Mouse (Mus musculus) embryonic facial prominence, embryonic 11.5 days (tissue): Measurements from ENCODE around the gene Dnah17. TPM values are rescaled to one million over a fixed set of nuclear protein-coding genes. Genes with fewer than 3 reads are reported as not detected.

Experiments used
- ATAC-seq: fragments of 200-750 bp; cut with Nextera tagmentation; replicated peaks from 2 replicates; pipeline ENCODE4 v1.8.0; 2017; ENCODE audit warnings: low read depth; ENCODE audit not compliant: insufficient number of reproducible peaks, low FRiP score, low TSS enrichment
- DNase-seq: peaks from one replicate; pipeline ENCODE4 v3.0.0-alpha.2; 2015; ENCODE audit warnings: low spot score
- H3K27ac ChIP-seq: fragments of 300-500 bp; sonication (generic); replicated peaks from 2 replicates; pipeline ENCODE4 v1.5.1; 2014; ENCODE audit warnings: mild to moderate bottlenecking, low read depth, low read length, control low read depth
- H3K27me3 ChIP-seq: fragments of 300-500 bp; sonication (generic); 2 replicates; pipeline ENCODE4 v1.6.1; 2014; ENCODE audit warnings: mild to moderate bottlenecking, low read length, moderate library complexity, mixed read lengths; ENCODE audit not compliant: control insufficient read depth, insufficient read depth
- H3K36me3 ChIP-seq: fragments of 300-500 bp; sonication (generic); replicated peaks from 2 replicates; pipeline ENCODE4 v1.6.1; 2014; ENCODE audit warnings: low read depth, mild to moderate bottlenecking, low read length, moderate library complexity, mixed read lengths; ENCODE audit not compliant: control insufficient read depth, insufficient read depth
- H3K4me1 ChIP-seq: fragments of 300-500 bp; sonication (generic); 2 replicates; pipeline ENCODE4 v1.6.1; 2014; ENCODE audit warnings: low read length, mixed read lengths; ENCODE audit not compliant: control insufficient read depth, insufficient read depth
- H3K4me2 ChIP-seq: fragments of 300-500 bp; sonication (generic); 2 replicates; pipeline ENCODE4 v1.6.1; 2014; ENCODE audit warnings: low read depth, mild to moderate bottlenecking, control low read depth, low read length, moderate library complexity
- H3K4me3 ChIP-seq: fragments of 300-500 bp; sonication (generic); 2 replicates; pipeline ENCODE4 v1.5.1; 2014; ENCODE audit warnings: low read depth, low read length, control low read depth
- H3K9ac ChIP-seq: fragments of 300-500 bp; sonication (generic); replicated peaks from 2 replicates; pipeline ENCODE4 v1.6.1; 2014; ENCODE audit warnings: mild to moderate bottlenecking, control low read depth, low read length
- H3K9me3 ChIP-seq: fragments of 300-500 bp; sonication (generic); replicated peaks from 2 replicates; pipeline ENCODE4 v1.6.1; 2016; ENCODE audit warnings: mild to moderate bottlenecking, low read length, inconsistent platforms, mixed read lengths; ENCODE audit not compliant: control insufficient read depth
- WGBS: fragments of 180-500 bp; shearing (Covaris S2); extraction: QIAGEN DNeasy Blood & Tissue Kit; methylation state at CpG from one replicate; pipeline ENCODE4 v1.1.7; 2014; 5-methylcytosine and 5-hydroxymethylcytosine counted together
- polyA plus RNA-seq: library from polyadenylated mRNA; unstranded; fragments of >200 nt; fragmentation: Nextera tagmentation; extraction: Ambion mirVana; gene quantifications from 2 replicates; pipeline ENCODE4 v1.2.1, GENCODE M21; 2014

Gene Dnah17
- polyA plus RNA-seq, 1 experiment from 2014 or later: 0.10 TPM

DNA sequence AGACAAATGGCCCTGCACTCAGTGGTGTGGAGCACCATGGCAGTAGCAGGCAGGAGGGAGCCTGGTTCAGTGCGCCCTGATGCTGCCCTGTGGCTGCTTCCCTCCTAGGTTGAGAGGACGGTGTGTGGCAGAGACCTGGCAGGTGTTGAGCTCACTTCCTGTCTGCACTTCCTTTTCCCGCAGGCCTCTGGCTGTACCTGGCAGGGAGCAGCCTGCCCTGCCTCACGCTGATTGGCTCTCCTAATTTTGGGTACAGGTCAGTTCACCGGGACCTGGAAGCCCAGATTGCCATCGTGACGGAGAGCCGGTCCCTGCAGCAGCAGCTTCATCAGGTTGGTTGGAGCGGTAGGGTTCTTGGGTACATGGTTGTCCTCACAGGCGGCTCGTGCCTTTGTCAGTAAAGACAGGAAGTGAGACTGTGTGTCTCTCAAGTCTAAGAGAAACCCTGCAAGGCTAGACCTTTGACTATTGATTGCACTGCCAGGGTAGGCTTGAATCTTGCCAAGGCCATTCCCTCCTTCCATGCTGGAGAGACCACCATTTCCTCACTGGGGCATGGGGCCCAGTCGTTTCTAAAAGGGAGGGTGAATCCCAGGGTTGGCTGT is 115.9 kb downstream of the Dnah17 start:
- WGBS: 84% methylated on average over 12 of the region's 12 CpGs

DNA sequence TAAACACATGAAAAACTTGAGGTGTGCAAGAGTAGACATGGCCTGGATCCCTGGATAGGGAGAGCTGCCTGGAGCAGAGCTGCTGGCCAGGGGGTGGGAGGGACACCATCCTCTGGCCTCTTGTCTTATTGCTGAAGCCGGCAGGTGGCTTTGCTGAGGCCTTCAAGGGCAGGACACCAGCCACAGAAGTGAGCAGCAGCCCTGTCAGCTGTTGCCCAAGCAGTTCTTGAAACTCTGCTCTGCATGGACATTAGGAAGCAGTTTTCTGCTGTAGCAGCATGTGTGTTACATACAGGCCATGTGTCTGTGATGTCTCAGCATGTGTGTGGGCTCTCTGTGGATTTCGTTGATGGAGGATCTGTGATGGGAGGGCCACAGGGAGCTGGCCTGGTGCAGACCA is 117.1 kb downstream of the Dnah17 start:
- Histone ChIP-seq H3K4me2 (no peak overlapping the region), H3K4me1 (no peaks in the 10 kb centered on the region; the same call in 1 of the 2 replicates), H3K27ac (no peak overlapping the region), H3K27me3 (no peaks in the 10 kb centered on the region), H3K9me3 (no peaks in the 10 kb centered on the region), H3K9ac (no peak overlapping the region), H3K36me3 (no peaks in the 10 kb centered on the region; the same call in none of the 2 replicates), H3K4me3 (no peak overlapping the region)
- 74% methylated on average over 2 of the region's 2 CpGs for WGBS
- ATAC-seq: no peak
- no peak for DNase-seq

More for the DNA sequence above, 115.9 kb downstream of the Dnah17 start:
- Histone ChIP-seq H3K27ac (no peak overlapping the region), H3K9ac (no peak overlapping the region), H3K27me3 (no peaks in the 10 kb centered on the region), H3K4me2 (no peak overlapping the region), H3K4me3 (no peak overlapping the region), H3K9me3 (no peaks in the 10 kb centered on the region), H3K4me1 (no peaks in the 10 kb centered on the region), H3K36me3 (no peaks in the 10 kb centered on the region; the same call in none of the 2 replicates)
- no peak for DNase-seq
- ATAC-seq: no peak

DNA sequence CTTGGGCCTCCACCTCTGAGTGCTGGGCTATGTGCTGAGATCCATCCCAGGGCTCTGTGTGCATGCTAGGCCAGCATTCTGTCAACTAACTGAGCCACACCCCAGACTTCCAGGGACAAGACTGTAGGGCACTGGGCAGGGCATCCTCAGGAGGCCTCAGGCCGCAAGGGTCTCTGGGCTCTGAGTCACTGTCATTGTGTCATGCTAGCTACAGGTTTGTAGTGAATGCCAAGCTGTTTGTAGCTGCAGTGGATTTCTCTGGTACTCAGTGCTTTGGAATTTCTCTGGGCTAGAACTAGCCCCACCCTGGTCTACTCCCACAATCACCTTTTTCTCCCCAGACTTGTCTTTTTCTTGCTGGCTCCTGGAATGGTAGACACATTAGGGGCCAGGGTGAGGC is 117.8 kb downstream of the Dnah17 start:
- DNase-seq: no peak
- Histone ChIP-seq H3K36me3 (no peaks in the 10 kb centered on the region; the same call in 1 of the 2 replicates), H3K9me3 (no peaks in the 10 kb centered on the region), H3K9ac (no peak overlapping the region), H3K4me1 (peaks cover 3% of the 10 kb centered on the region; the same call in 1 of the 2 replicates), H3K27ac (no peak overlapping the region), H3K27me3 (no peaks in the 10 kb centered on the region), H3K4me3 (no peak overlapping the region), H3K4me2 (no peak overlapping the region)
- no peak for ATAC-seq
- 83% methylated on average over 1 of the region's 1 CpGs for WGBS

DNA sequence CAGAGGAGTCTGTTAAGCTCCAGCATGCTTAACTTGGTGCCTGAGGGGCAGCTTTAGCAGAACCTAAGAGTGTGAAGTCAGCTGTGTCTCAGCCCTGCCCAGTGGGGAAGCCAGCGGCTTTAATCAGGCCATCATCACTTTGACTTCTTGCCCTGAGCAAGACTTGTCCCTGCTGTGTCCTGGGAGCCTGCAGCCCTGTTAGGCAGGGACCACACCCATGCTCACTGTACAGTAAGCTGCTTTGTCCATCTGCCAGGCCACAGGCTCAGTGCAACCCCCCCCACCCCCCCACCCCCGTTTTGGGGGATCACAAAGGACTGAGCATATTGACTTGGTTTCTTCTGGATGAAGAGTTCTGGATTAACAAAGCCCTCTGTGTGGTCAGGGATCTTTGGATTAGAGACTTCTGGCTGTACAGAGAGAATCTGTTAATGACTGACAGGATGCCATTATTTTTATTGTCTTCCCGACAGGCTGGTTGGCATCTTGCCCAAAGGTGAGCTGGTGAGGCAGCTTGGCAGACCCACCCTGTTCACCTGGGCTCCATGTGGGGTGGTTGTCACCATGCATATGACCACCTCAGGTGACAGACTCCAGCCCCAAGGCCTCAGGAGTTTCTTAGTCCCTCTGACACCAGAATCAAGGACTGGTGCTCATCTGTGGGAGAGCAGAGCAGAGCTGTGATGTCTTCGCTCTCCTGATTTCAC is 120.4 kb downstream of the Dnah17 start:
- no peaks in the 10 kb centered on the region for H3K9me3 ChIP-seq
- H3K4me2 ChIP-seq: no peak overlapping the region
- peaks cover 5% of the 10 kb centered on the region for H3K36me3 ChIP-seq
- no peak overlapping the region for H3K27ac ChIP-seq
- DNase-seq (no peak), ATAC-seq (no peak)
- H3K27me3 ChIP-seq: no peaks in the 10 kb centered on the region
- H3K9ac ChIP-seq: no peak overlapping the region
- WGBS: 49% methylated on average over 4 of the region's 4 CpGs
- H3K4me1 ChIP-seq: peaks cover 4% of the 10 kb centered on the region; the same call in 1 of the 2 replicates
- no peak overlapping the region for H3K4me3 ChIP-seq

DNA sequence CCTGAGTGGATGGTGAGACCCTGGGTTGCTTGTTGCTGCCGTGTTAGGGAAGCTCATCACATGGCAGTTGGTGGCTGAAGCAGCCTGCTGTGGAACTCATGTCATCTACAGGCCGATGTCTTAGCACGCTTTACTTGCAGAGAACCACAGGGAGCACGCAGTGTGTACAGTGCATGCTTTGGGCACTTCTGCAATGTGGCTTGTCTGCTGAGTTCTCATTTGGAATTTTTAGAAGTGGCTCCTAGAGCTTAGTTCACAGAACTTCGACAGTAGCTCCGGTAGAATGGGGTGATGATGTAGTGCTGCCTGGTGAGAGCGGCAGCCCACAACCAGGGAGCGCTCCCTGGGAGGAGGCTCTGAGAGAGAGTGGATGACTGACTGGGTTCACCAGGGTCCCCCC is 121.6 kb downstream of the Dnah17 start:
- H3K27ac ChIP-seq: no peak overlapping the region
- no peak for ATAC-seq
- H3K27me3 ChIP-seq: no peaks in the 10 kb centered on the region
- peaks cover 4% of the 10 kb centered on the region; the same call in 1 of the 2 replicates for H3K4me1 ChIP-seq
- 84% methylated on average over 8 of the region's 8 CpGs for WGBS
- H3K4me3 ChIP-seq: no peak overlapping the region
- H3K9ac ChIP-seq: no peak overlapping the region
- peaks cover 5% of the 10 kb centered on the region for H3K36me3 ChIP-seq
- no peak overlapping the region for H3K4me2 ChIP-seq
- DNase-seq: no peak
- H3K9me3 ChIP-seq: no peaks in the 10 kb centered on the region

DNA sequence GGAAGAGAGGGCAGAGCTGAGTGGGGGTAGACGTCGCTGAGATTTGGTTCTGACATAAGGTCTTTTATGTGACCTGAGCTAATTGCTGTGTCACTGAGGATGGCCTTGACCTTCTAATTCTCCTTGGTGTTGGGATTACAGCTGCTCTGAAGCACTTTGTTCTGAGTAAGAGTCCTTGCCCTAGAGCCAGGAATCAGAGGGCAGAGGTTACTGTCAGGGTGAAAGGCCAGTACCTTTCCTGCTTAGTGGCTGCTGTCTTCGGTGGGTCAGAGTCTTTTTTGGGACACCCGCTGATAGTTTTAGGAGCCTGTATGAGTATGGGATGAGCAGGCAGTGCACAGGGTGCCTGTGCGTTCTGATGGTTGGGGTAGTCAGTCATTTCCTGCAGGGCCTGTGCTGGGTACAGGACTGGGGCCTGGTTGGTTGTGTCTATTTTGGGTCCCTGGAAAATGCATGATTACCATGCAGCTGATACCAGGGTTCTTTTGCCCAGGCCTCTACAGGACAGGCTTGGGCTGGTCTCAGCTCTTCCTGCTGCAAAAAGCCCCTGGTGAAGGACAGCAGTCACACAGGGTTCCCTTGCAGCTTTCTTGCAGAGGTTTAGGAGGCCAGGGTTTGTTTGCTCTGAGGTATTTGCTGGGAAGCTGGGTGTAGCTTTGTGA is 122.2 kb downstream of the Dnah17 start:
- ATAC-seq (no peak), DNase-seq (no peak)
- H3K36me3 ChIP-seq: peaks cover 6% of the 10 kb centered on the region
- H3K27me3 ChIP-seq: no peaks in the 10 kb centered on the region
- peaks cover 4% of the 10 kb centered on the region; the same call in 1 of the 2 replicates for H3K4me1 ChIP-seq
- no peaks in the 10 kb centered on the region for H3K9me3 ChIP-seq
- no peak overlapping the region for H3K4me2 ChIP-seq
- H3K4me3 ChIP-seq: no peak overlapping the region
- no peak overlapping the region for H3K27ac ChIP-seq
- H3K9ac ChIP-seq: no peak overlapping the region
- 35% methylated on average over 5 of the region's 5 CpGs for WGBS

DNA sequence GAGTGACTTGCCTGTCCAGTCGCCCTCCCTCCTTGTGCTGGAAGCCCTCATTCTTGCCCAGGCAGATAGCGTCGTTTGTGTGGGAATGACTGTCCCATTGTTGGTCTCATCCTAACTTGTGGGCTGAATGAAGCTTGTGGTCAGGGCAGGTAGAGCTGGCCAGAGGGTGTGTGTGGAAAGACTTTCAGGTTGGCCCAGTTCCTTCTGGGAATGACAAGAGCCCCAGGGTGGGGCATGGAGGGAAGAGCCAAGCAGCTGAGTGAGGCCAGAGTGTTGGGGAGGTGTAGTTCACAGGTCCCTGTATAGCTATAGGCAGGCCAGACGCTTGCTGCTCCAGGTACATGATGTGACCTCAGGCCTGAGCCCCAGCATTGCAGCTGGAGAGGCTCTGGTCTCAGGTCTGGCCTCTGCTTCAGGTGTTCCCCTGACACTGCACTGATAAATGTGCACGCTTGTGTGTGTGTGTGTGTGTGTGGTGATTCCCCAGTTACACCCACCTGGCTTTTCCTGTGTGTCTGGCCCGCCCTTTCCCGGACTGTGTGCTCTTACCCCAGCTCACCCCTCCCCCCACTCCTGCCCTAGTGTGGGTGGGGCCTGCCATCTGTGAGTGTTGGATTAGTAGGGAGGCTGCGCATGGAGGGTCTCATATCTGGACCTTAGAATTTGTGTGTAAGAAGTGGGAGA is 122.8 kb downstream of the Dnah17 start:
- H3K4me3 ChIP-seq: no peak overlapping the region
- H3K9me3 ChIP-seq: no peaks in the 10 kb centered on the region
- H3K9ac ChIP-seq: no peak overlapping the region
- no peak overlapping the region for H3K27ac ChIP-seq
- no peaks in the 10 kb centered on the region for H3K27me3 ChIP-seq
- WGBS: 64% methylated on average over 8 of the region's 8 CpGs
- peaks cover 7% of the 10 kb centered on the region for H3K36me3 ChIP-seq
- DNase-seq (no peak), ATAC-seq (no peak)
- H3K4me1 ChIP-seq: peaks cover 4% of the 10 kb centered on the region; the same call in 1 of the 2 replicates
- no peak overlapping the region for H3K4me2 ChIP-seq
